Mouse (Mus musculus) layer of hippocampus, adult 11-12 months (tissue): ENCODE data around the gene Plagl1.
A peak's percentile ranks its signal among the peaks of the same experiment; 100 is the strongest.

Experiments used
- DNase-seq: peaks from one replicate; pipeline ENCODE4 v3.0.0; 2022; ENCODE audit warnings: low spot score

Plagl1 gene

GRCm38 (mm10) chr10:13090596-13091424 lies 30.5 kb downstream of the Plagl1 start:
- peak; percentile 70 for DNase-seq

GRCm38 (mm10) chr10:13092996-13093395 lies 32.7 kb downstream of the Plagl1 start:
- DNase-seq, result no peak

GRCm38 (mm10) chr10:13098895-13099294 lies 38.6 kb downstream of the Plagl1 start:
- no peak for DNase-seq

- no peak for DNase-seq
Measured at GRCm38 (mm10) chr10:13100061-13100648, 39.9 kb downstream of the Plagl1 start.

- DNase-seq, result no peak
Measured at GRCm38 (mm10) chr10:13102360-13102759, 42.1 kb downstream of the Plagl1 start.

- DNase-seq, result no peak
Measured at GRCm38 (mm10) chr10:13103838-13104237, 43.5 kb downstream of the Plagl1 start.

GRCm38 (mm10) chr10:13106909-13107624 lies 46.8 kb downstream of the Plagl1 start:
- no peak for DNase-seq

GRCm38 (mm10) chr10:13108021-13108548 lies 47.8 kb downstream of the Plagl1 start:
- no peak for DNase-seq

- no peak for DNase-seq
Measured at GRCm38 (mm10) chr10:13108847-13109246, 48.5 kb downstream of the Plagl1 start.

- DNase-seq, result no peak
Measured at GRCm38 (mm10) chr10:13109781-13110180, 49.5 kb downstream of the Plagl1 start.

- DNase-seq, result no peak
Measured at GRCm38 (mm10) chr10:13112849-13113248, 52.5 kb downstream of the Plagl1 start.

GRCm38 (mm10) chr10:13113641-13114040 lies 53.3 kb downstream of the Plagl1 start:
- no peak for DNase-seq

GRCm38 (mm10) chr10:13115030-13115429 lies 54.7 kb downstream of the Plagl1 start:
- no peak for DNase-seq

GRCm38 (mm10) chr10:13116706-13117665 lies 56.7 kb downstream of the Plagl1 start:
- no peak for DNase-seq

GRCm38 (mm10) chr10:13118024-13118769 lies 57.9 kb downstream of the Plagl1 start:
- DNase-seq, result no peak

GRCm38 (mm10) chr10:13118770-13119102 lies 58.4 kb downstream of the Plagl1 start:
- no peak for DNase-seq

- no peak for DNase-seq
Measured at GRCm38 (mm10) chr10:13119300-13119699, 59.0 kb downstream of the Plagl1 start.

GRCm38 (mm10) chr10:13125811-13126210 lies 65.5 kb downstream of the Plagl1 start:
- DNase-seq, result no peak

GRCm38 (mm10) chr10:13127335-13127734 lies 67.0 kb downstream of the Plagl1 start:
- DNase-seq, result peak; percentile 13

- no peak for DNase-seq
Measured at GRCm38 (mm10) chr10:13127946-13128345, 67.6 kb downstream of the Plagl1 start.

- no peak for DNase-seq
Measured at GRCm38 (mm10) chr10:13133850-13134249, 73.5 kb downstream of the Plagl1 start.
